In genomic region chr14:18649123-18649675, GRCm38 (mm10) we compare ENCODE assay signal across 18 mouse cellular contexts.
DNase-seq lines count a peak whose midpoint lies in the region; TF ChIP-seq lines count a peak whose summit lies in the region.
"Had no signal": no experiment of that assay in that cellular context is flagged by ENCODE, and none has a peak within 500 bp of the region (broad histone marks: within the 10 kb centered on the region; RNA-seq: fewer than 3 reads in every experiment).

No protein-coding gene starts in this region.

- H3K36me3 ChIP-seq in myocyte (ENCODE audit: control insufficient read depth, insufficient read depth) = no peaks in the 10 kb centered on the region
- H3K36me3 ChIP-seq: embryonic facial prominence, embryonic 15.5 days; heart, embryonic 10.5 days; hindbrain, embryonic 12.5 days had no signal

- H3K4me2 ChIP-seq in myocyte (ENCODE audit: low read depth) = no peak overlapping the region
- H3K4me2 ChIP-seq: embryonic facial prominence, embryonic 15.5 days; hindbrain, embryonic 12.5 days had no signal

- no peaks in the 10 kb centered on the region for H3K27me3 ChIP-seq in myocyte (ENCODE audit: control insufficient read depth, insufficient read depth, insufficient read length)
- H3K27me3 ChIP-seq: embryonic facial prominence, embryonic 15.5 days; hindbrain, embryonic 12.5 days had no signal

- no peak for TF ChIP-seq POLR2A in myocyte (IDR thresholded peaks at IDR 0.05; ENCODE audit: insufficient read length, low read depth)

- no peak overlapping the region for H3ac ChIP-seq in myocyte (ENCODE audit: control insufficient read depth, insufficient read length)

- no peaks in the 10 kb centered on the region for H3K79me2 ChIP-seq in myocyte (ENCODE audit: control insufficient read depth, insufficient read depth)

- no peak overlapping the region for H3K4me3 ChIP-seq in myocyte
- H3K4me3 ChIP-seq: embryonic facial prominence, embryonic 15.5 days; erythroblast, embryonic 14.5 days; heart, embryonic 10.5 days; hindbrain, embryonic 12.5 days had no signal

- peak; percentile 19 to 33 for DNase-seq in cerebellum, postnatal 14 days
- DNase-seq in cerebellum, adult 11-12 months = no peak
- DNase-seq in thymus, postnatal 0 days (ENCODE audit: low spot score) = peak; percentile 57
- no peak for DNase-seq in thymus, postnatal 36 days
- DNase-seq in ovary, postnatal 14 days (ENCODE audit: low spot score) = no peak
- DNase-seq: adrenal gland, adult 2 months; adrenal gland, postnatal 25 days; cerebellum, postnatal 36 days; embryo, embryonic 11 days; gastrocnemius, postnatal 10 days; heart, adult 18-20 months; heart, postnatal 10 days; heart, postnatal 4 days had no signal

TF ChIP-seq in myocyte, 11 proteins besides CTCF, POLR2A, EP300 and RAD21:
- no peak for TF ChIP-seq MYOD1 (IDR thresholded peaks at IDR 0.05; ENCODE audit: control insufficient read depth in 1 of 3, insufficient read length in 2 of 3, low read depth in 2 of 3)
- peak; percentile 2 for TF ChIP-seq TCF3 (IDR thresholded peaks at IDR 0.05; ENCODE audit: insufficient read length, low read depth)
- no peak for TF ChIP-seq REST (IDR thresholded peaks at IDR 0.05; ENCODE audit: insufficient read depth, insufficient read length)
- TF ChIP-seq MAX (IDR thresholded peaks at IDR 0.05; ENCODE audit: low read depth) = no peak
- TF ChIP-seq POLR2AphosphoS2 (IDR thresholded peaks at IDR 0.05; ENCODE audit: insufficient read length, low read depth) = no peak
- TF ChIP-seq E2F4 (IDR thresholded peaks at IDR 0.05; ENCODE audit: insufficient read depth) = no peak
- TF ChIP-seq CEBPB (IDR thresholded peaks at IDR 0.05; ENCODE audit: insufficient read depth, poor library complexity, severe bottlenecking) = no peak

Comparison
In these comparisons a context has a peak if more than half of its experiments do, and no peak if none do; other contexts are left out.
1. DNase-seq: peak in cerebellum, postnatal 14 days (2 of 2) and thymus, postnatal 0 days (single experiment); none in cerebellum, adult 11-12 months (single experiment), thymus, postnatal 36 days (0 of 2) and ovary, postnatal 14 days (single experiment).